Comparison of ENCODE assay signal across 7 mouse cellular contexts in genomic region chr5:25760410-25760832, GRCm38 (mm10). TPM values are rescaled to one million over a fixed set of nuclear protein-coding genes. Genes with fewer than 3 reads are reported as not detected.
DNase-seq lines count a peak whose midpoint lies in the region; ATAC-seq and TF ChIP-seq lines count a peak whose summit lies in the region.

No protein-coding gene starts in this region.

- DNase-seq in neural tube, embryonic 11.5 days (ENCODE audit: low spot score): no peak
- DNase-seq in neural tube, embryonic 10.5 days (ENCODE audit: extremely low spot score, low spot score): no peak
- DNase-seq in cerebellum, adult 18-20 months: peak; percentile 57 to 61
- DNase-seq in heart, postnatal 0 days (ENCODE audit: low spot score): no peak
- no peak for DNase-seq in urinary bladder, postnatal 36 days (ENCODE audit: low spot score in 2 of 2)

- peak overlapping the region; percentile 62 for H3K4me2 ChIP-seq in neural tube, embryonic 11.5 days (ENCODE audit: low read depth)
- peak overlapping the region; percentile 87 for H3K4me2 ChIP-seq in heart, postnatal 0 days (ENCODE audit: low read depth, low read length)
- peak overlapping the region; percentile 90 for H3K4me2 ChIP-seq in liver, embryonic 12.5 days
- H3K4me2 ChIP-seq in neural tube, embryonic 14.5 days (ENCODE audit: low read depth, low read length): peak overlapping the region; percentile 84

- ATAC-seq in neural tube, embryonic 11.5 days (ENCODE audit: insufficient read depth, low FRiP score, low TSS enrichment): peak; percentile 18; the same call in 1 of the 2 replicates
- 0 out of 2 replicates have a peak, but pooled peaks have one; percentile 5 for ATAC-seq in heart, postnatal 0 days (ENCODE audit: insufficient read depth, low read depth)
- ATAC-seq in liver, embryonic 12.5 days: no peak
- ATAC-seq in neural tube, embryonic 14.5 days (ENCODE audit: low read depth): no peak; the same call in 1 of the 2 replicates

- TF ChIP-seq EP300 in heart, postnatal 0 days (IDR thresholded peaks at IDR 0.05; ENCODE audit: low read depth): no peak

- H3K9ac ChIP-seq in neural tube, embryonic 11.5 days (ENCODE audit: low read length): peak overlapping the region; percentile 59
- H3K9ac ChIP-seq in heart, postnatal 0 days (replicated peaks; ENCODE audit: low read depth, low read length): peak overlapping the region; percentile 59; the same call in 1 of the 2 replicates
- H3K9ac ChIP-seq in liver, embryonic 12.5 days: no peak overlapping the region; the same call in 1 of the 2 replicates
- peak overlapping the region; percentile 84 for H3K9ac ChIP-seq in neural tube, embryonic 14.5 days (replicated peaks; ENCODE audit: low read depth, low read length)

- no peak for TF ChIP-seq CTCF in heart, postnatal 0 days (IDR thresholded peaks at IDR 0.05; ENCODE audit: low read depth)

- H3K27ac ChIP-seq in neural tube, embryonic 11.5 days (ENCODE audit: low read depth, low read length): no peak overlapping the region
- H3K27ac ChIP-seq in heart, postnatal 0 days (ENCODE audit: low read depth): no peak overlapping the region
- no peak overlapping the region for H3K27ac ChIP-seq in liver, embryonic 12.5 days
- no peak overlapping the region for H3K27ac ChIP-seq in neural tube, embryonic 14.5 days (ENCODE audit: low read depth, low read length)

- no peaks in the 10 kb centered on the region for H3K9me3 ChIP-seq in neural tube, embryonic 11.5 days (ENCODE audit: control insufficient read depth, low read length)
- no peaks in the 10 kb centered on the region for H3K9me3 ChIP-seq in heart, postnatal 0 days (replicated peaks; ENCODE audit: control insufficient read depth, low read length)
- H3K9me3 ChIP-seq in liver, embryonic 12.5 days (replicated peaks): no peaks in the 10 kb centered on the region
- H3K9me3 ChIP-seq in neural tube, embryonic 14.5 days (ENCODE audit: control insufficient read depth, low read length): no peaks in the 10 kb centered on the region

- H3K4me1 ChIP-seq in neural tube, embryonic 11.5 days (ENCODE audit: control insufficient read depth, insufficient read depth, low read length): no peaks in the 10 kb centered on the region
- peaks cover 19% of the 10 kb centered on the region for H3K4me1 ChIP-seq in heart, postnatal 0 days (ENCODE audit: control insufficient read depth, insufficient read depth)
- peaks cover 12% of the 10 kb centered on the region for H3K4me1 ChIP-seq in liver, embryonic 12.5 days
- peaks cover 3% of the 10 kb centered on the region; the same call in 1 of the 2 replicates for H3K4me1 ChIP-seq in neural tube, embryonic 14.5 days (ENCODE audit: control insufficient read depth, insufficient read depth, low read length)

- H3K4me3 ChIP-seq in neural tube, embryonic 11.5 days (ENCODE audit: low read depth, low read length): peak overlapping the region; percentile 49
- peak overlapping the region; percentile 69 for H3K4me3 ChIP-seq in heart, postnatal 0 days (ENCODE audit: low read depth, low read length)
- peak overlapping the region; percentile 66 for H3K4me3 ChIP-seq in liver, embryonic 12.5 days
- H3K4me3 ChIP-seq in neural tube, embryonic 14.5 days (ENCODE audit: low read depth, low read length): peak overlapping the region; percentile 80

- WGBS in neural tube, embryonic 11.5 days: 2% methylated on average over 10 of the region's 10 CpGs
- WGBS in heart, postnatal 0 days: 4% methylated on average over 10 of the region's 10 CpGs
- 9% methylated on average over 10 of the region's 10 CpGs for WGBS in liver, embryonic 12.5 days (ENCODE audit: insufficient replicate concordance)
- 3% methylated on average over 10 of the region's 10 CpGs for WGBS in neural tube, embryonic 14.5 days

- H3K36me3 ChIP-seq in neural tube, embryonic 11.5 days (ENCODE audit: control insufficient read depth, insufficient read depth, low read length): no peaks in the 10 kb centered on the region
- no peaks in the 10 kb centered on the region for H3K36me3 ChIP-seq in heart, postnatal 0 days (replicated peaks; ENCODE audit: control insufficient read depth, insufficient read depth, low read length)
- H3K36me3 ChIP-seq in liver, embryonic 12.5 days: no peaks in the 10 kb centered on the region
- H3K36me3 ChIP-seq in neural tube, embryonic 14.5 days (ENCODE audit: control insufficient read depth, insufficient read depth, low read length): no peaks in the 10 kb centered on the region

- no peaks in the 10 kb centered on the region for H3K27me3 ChIP-seq in neural tube, embryonic 11.5 days (ENCODE audit: control insufficient read depth, insufficient read depth, low read length)
- no peaks in the 10 kb centered on the region for H3K27me3 ChIP-seq in heart, postnatal 0 days (ENCODE audit: control insufficient read depth, insufficient read depth, low read length)
- peaks cover 27% of the 10 kb centered on the region for H3K27me3 ChIP-seq in liver, embryonic 12.5 days (replicated peaks)
- H3K27me3 ChIP-seq in neural tube, embryonic 14.5 days (ENCODE audit: control insufficient read depth, insufficient read depth, low read length): no peaks in the 10 kb centered on the region

RNA-seq across cellular contexts. Expression of gene Actr3b, which starts 0.6 kb away (rescaled TPM):
- 9.4 and 11.5 TPM in 2 replicates for polyA plus RNA-seq in neural tube, embryonic 11.5 days (2014; fragmentation: Nextera tagmentation; extraction: Ambion mirVana)
- 12.0 and 16.7 TPM in 2 replicates for total RNA-seq in heart, postnatal 0 days (2014; rRNA removed; ENCODE audit: low replicate concordance)
- polyA plus RNA-seq in heart, postnatal 0 days (2015; fragmentation: Nextera tagmentation; extraction: Ambion mirVana): 27.6 and 29.4 TPM in 2 replicates
- polyA plus RNA-seq in liver, embryonic 12.5 days (2016; fragmentation: Nextera tagmentation; extraction: Ambion mirVana): 0.91 and 1.0 TPM in 2 replicates
- polyA plus RNA-seq in neural tube, embryonic 14.5 days (2014; fragmentation: Nextera tagmentation; extraction: Ambion mirVana): 38.1 and 44.2 TPM in 2 replicates

RNA-seq across cellular contexts. Expression of gene Xrcc2, which starts 54.8 kb away (rescaled TPM):
- 8.2 and 8.4 TPM in 2 replicates for polyA plus RNA-seq in neural tube, embryonic 11.5 days (2014; fragmentation: Nextera tagmentation; extraction: Ambion mirVana)
- 7.3 and 29.1 TPM in 2 replicates for total RNA-seq in heart, postnatal 0 days (2014; rRNA removed; ENCODE audit: low replicate concordance)
- 3.0 and 3.3 TPM in 2 replicates for polyA plus RNA-seq in heart, postnatal 0 days (2015; fragmentation: Nextera tagmentation; extraction: Ambion mirVana)
- polyA plus RNA-seq in liver, embryonic 12.5 days (2016; fragmentation: Nextera tagmentation; extraction: Ambion mirVana): 8.0 and 8.9 TPM in 2 replicates
- polyA plus RNA-seq in neural tube, embryonic 14.5 days (2014; fragmentation: Nextera tagmentation; extraction: Ambion mirVana): 4.2 and 5.2 TPM in 2 replicates

Comparison
In these comparisons a context has a peak if more than half of its experiments do, and no peak if none do; other contexts are left out.
1. ATAC-seq: peak in neural tube, embryonic 11.5 days (single experiment) and heart, postnatal 0 days (single experiment); none in liver, embryonic 12.5 days (single experiment) and neural tube, embryonic 14.5 days (single experiment).
2. DNase-seq: peak in cerebellum, adult 18-20 months (2 of 2); none in neural tube, embryonic 11.5 days (single experiment), neural tube, embryonic 10.5 days (single experiment), heart, postnatal 0 days (single experiment) and urinary bladder, postnatal 36 days (0 of 2).
3. Peak in every context shown above with its lines, with median percentiles within 50 percentile points of each other: H3K4me2 ChIP-seq and H3K4me3 ChIP-seq.